Mouse (Mus musculus) NIH3T3 (cell line): ENCODE results near the gene Rasef.
"Not testable (repeated sequence)": the region's sequence is repeated elsewhere in the genome, so short reads cannot be mapped to it uniquely, and the experiment has no call there.

Source experiments
- DNase-seq: peaks from one replicate; pipeline ENCODE4 v3.0.0-alpha.2; 2012; ENCODE audit warnings: low read depth

Rasef gene

DNA sequence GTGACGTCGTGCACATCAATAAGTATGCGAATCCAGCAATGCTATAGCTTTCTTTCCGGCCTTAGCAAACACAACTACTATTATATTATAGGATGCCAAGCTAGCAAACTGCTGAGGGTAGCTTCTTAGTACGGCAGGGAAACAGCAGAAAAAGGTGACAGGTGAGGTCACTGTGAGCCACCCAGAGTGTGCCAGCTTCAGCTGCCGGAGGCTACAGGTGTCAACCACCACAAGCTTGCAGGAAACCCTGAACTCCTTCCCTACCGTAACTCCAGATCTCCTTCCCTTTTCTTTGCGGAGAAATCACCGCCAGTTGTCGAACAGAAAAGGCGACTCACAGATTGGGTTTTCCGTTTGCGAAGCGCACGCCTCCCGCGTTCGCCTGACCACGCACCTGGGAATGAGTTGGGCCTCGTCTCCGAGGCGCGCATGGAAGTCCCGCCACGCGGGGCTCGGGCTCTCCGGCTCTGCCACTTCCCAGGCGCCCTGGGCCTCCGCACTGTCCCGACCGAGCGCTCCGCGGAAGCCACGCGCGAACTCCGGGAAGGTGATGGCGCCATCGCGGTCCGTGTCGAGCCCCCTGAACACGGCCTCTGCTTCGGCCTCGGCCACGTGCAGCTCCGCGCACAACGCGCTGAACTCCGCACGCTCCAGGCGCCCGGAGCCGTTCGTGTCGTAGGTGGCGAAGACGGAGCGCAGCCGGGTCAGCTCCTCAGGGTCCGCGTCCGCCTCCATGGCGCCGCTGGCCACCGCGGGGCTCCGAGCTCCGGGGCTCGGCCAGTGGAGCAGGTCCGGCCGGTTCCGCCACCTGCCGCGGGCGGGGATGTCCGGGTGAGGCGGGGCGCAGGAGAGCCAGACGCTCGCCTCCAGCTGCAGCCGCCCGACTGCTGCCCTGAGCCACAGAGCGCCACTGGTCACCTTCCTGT, at the start of gene Rasef:
TSS of gene Rasef (minus strand) at position 735 of the 926 bp plus-strand sequence.
- DNase-seq: no peak

DNA sequence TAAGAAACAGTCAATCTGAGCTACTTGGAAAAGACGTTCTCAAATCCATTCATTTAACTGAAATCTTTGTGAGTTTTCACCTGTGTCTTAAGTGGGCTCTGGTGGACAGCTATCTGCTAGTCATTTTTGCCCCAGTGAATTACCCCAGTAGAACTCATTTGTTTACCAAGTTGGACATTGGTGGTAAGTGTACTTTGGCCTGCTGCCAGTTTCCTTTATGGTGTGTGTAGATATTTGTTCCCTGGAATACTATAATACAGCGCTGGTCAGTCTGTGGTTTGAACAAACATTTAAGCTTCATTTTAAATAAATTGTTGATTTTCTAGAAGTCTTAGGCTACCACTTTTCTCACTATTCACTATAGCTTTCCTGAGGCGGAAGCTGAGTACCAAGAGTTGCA, 35.8 kb upstream of the Rasef start:
- peak; percentile 8 for DNase-seq

GRCm38 (mm10) chr4:73791186-73791540, 369 bp upstream of the Rasef start:
- no peak for DNase-seq

DNA sequence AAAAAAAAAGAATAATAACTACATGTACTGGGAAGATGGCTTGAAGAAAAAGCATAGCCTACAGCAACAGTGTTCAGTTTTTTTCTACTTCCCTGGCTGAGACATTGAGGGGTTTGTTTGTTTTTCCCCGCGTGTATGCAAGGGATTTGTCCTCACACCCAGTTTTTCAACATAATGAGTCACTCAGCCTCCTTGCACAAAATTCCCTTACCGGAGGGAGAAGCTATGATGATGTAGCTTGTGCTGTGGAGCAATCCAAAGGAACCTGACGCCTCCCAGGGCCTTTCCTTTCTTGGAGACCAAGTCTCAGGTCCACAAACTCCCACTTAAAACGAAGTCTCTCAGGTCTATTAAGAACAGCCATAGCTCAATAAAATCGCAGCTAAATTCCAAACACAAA, 1.3 kb downstream of the Rasef start:
- DNase-seq: no peak

DNA sequence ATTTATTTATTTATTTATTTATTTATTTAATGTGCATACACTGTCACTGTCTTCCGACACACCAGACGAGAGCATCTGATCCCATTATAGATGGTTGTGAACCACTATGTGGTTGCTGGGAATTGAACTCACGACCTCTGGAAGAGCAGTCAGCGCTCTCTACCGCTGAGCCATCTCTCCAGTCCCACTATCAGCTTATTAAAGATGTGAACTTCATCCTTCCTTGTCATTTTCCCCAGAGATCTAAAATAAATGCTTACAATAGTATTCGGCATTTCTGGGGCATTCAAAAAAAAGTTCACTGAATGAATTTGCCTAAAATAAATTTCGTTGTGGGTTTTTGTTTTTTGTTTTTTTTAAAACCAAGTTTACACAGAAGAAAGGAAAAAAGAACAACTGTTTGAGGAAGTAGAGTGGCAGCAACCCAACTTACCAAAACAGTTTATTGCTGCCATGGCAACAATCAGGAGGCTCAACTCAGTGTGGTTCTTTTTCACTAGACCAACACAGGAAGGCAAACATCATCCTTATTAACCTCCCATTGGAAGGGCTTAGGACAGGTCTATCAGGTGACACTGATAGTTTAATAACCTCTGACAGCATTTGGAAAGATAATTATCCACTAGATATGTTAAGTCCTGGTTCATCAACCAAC, 2.6 kb downstream of the Rasef start:
- no peak for DNase-seq

DNA sequence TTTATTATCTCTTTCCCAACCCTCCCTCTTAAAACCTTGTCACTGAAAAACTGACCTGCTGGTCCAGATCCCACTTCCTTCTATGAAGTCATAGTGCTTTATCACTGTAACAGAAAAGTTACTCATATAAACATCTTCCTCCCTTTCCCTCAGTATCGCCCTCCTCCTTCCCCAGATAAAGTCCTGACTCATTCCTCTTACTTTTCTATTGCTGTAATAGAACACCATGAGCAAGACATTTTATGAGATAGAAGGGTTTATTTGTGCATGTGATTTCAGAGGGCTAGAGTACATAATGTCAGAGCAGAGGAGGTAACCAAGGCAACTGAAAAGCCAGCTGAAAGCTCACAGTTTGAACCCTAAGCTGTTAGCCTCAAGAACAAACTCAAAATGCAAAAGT, 6.6 kb downstream of the Rasef start:
- DNase-seq: no peak

GRCm38 (mm10) chr4:73781061-73781460, 9.7 kb downstream of the Rasef start:
- DNase-seq: no peak

- no peak for DNase-seq
Measured at GRCm38 (mm10) chr4:73775266-73775665, 15.5 kb downstream of the Rasef start.

- no peak for DNase-seq
Measured at GRCm38 (mm10) chr4:73773831-73774810, 16.7 kb downstream of the Rasef start.

- no peak for DNase-seq
Measured at GRCm38 (mm10) chr4:73772028-73772427, 18.8 kb downstream of the Rasef start.

DNA sequence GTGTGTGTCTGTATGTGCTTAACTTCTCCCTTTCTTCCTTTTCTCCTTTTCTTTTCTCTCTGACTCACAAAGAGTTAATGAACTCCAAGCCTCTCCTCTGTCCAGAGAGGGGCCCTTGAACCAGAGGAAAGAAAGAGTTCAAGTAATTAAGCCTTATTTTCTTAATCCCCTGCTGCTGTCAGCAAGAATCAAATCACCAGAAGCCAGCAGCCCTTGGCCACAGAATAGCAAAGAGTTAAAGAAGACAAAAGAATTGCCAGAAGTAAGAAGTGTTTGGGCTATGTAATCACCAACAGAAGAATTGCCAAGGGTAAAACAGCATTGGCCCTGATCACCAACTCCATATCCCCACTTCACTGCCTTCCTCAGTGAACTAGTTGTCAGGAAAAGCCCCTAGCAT, 20.2 kb downstream of the Rasef start:
- no peak for DNase-seq

DNA sequence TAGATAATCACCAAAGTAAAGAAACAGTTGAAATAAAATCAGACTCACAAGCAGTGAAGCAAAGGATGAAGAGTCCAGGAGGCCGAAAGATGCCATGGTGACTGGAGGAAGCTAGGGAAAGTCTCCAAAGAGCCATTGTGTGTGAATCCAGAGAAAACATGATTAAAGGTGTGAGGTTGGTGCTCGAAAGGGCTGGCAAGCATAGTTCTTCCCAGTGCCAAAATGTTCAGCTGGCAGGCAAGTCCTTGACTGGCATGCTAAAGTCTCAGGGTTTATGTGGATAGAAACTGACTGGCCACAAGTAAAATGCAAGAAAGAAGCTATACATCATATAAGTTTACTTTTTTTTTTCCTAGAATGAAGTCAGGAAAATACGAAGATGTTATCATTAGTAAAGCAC, 22.6 kb downstream of the Rasef start:
- no peak for DNase-seq

- DNase-seq: no peak
Measured at GRCm38 (mm10) chr4:73748219-73748618, 42.6 kb downstream of the Rasef start.

GRCm38 (mm10) chr4:73739439-73739838, 51.4 kb downstream of the Rasef start:
- DNase-seq: no peak

DNA sequence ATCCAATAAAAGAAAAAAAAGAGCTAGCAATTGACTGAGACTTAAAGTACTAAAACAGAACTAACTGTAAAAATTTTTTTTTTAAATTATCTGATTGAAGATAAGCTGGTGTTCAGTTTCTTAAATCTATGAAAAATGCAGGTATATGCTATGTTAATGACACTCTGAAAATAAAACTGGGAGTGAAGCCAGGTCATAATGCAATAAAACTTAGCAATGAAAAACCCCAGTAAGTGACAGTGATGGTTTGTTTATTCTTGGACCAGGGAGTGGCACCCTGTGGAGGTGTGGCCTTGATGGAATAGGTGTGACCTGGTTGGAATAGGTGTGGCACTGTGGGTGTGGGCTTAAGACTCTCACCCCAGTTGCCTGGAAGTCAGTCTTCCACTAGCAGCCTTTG, 71.0 kb downstream of the Rasef start:
- DNase-seq: no peak

DNA sequence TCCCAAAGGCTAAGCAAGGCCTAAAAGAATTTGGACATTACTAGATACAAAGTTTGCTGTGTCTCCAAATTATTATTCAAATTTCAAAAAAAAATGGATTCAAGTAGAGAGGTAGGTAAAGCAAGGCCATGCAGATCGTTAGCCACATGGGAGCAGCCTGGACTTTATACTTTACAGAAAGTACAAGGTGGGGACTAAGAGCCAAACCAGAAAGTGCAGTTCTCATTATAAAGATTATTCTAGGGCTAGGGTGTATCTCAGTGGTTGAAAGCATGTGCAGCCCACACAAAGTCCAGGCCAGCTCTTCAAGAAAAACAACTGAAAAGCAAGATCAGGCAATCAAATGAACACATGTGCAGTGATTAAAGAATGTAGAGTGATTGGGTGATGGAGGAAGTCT, 72.0 kb downstream of the Rasef start:
- no peak for DNase-seq

- not testable (repeated sequence) for DNase-seq
Measured at GRCm38 (mm10) chr4:73683216-73683615, 107.6 kb downstream of the Rasef start, which contains the start of gene Gm428. TSS of gene Gm428 (plus strand) at chr4:73683516.

- not testable (repeated sequence) for DNase-seq
Measured at GRCm38 (mm10) chr4:73668054-73668453, 122.7 kb downstream of the Rasef start, which contains the start of gene Gm11239. TSS of gene Gm11239 (plus strand) at chr4:73668354.
